Mouse (Mus musculus) erythroid progenitor cell, adult 5-6 weeks (primary cell): Measurements from ENCODE around the gene Pmpca. TPM values are rescaled to one million over a fixed set of nuclear protein-coding genes. Genes with fewer than 3 reads are reported as not detected.

Experiments used
- ATAC-seq: replicated peaks from 2 replicates; pipeline ENCODE4 v1.8.0; 2016; ENCODE audit warnings: moderate number of reproducible peaks, mild to moderate bottlenecking, moderate TSS enrichment, inconsistent platforms; ENCODE audit not compliant: poor library complexity, low FRiP score, severe bottlenecking
- total RNA-seq, 2 experiments: library from RNA; stranded (forward) in 1 of 2; stranded (reverse) in 1 of 2; fragments of 150-400 nt in 1 of 2; fragments of 186-747, 209-891 nt in 1 of 2; gene quantifications; 2 replicates each; pipeline versions ENCODE4 v1.2.3 to v1.2.4; 2015 to 2017; ENCODE audit warnings: low replicate concordance in 2 of 2

The Pmpca gene
- total RNA-seq (2015; ENCODE audit: low replicate concordance) (18.9 and 35.7 TPM in 2 replicates), total RNA-seq (2017; ENCODE audit: low replicate concordance) (28.9 and 34.4 TPM in 2 replicates)

- ATAC-seq, result peak; percentile 93
These were observed at the start of gene Pmpca, which contains the start of gene Entr1 for GRCm38 (mm10) chr2:26389154-26389690. TSS of gene Pmpca (plus strand) at chr2:26389339. TSS of gene Entr1 (minus strand) at chr2:26389316.

- no peak for ATAC-seq
These were observed 47.6 kb upstream of the Pmpca start for GRCm38 (mm10) chr2:26341510-26341981.

DNA sequence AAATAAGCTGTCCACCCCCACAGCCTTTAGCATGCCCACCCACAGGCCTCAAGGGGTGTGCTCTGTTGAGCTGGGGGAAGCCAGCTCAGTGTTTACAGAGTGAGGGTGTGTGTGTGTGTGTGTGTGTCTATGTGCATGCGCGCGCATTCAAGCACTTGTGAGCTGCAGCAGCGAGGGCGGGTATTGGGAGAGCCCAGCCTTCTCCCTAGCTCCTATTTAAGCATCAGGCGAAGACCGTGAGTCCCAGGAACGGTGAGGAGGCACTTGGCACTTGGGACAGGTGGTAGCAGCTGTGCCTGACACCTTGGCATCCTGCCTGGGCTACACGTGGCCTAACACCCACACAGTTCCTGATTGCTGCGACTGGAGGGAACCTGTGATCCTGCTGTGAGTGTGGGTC is 47.1 kb upstream of the Pmpca start:
- ATAC-seq, result no peak

- no peak for ATAC-seq
These were observed 46.3 kb upstream of the Pmpca start for GRCm38 (mm10) chr2:26342609-26343490.

GRCm38 (mm10) chr2:26348241-26348640 is 40.9 kb upstream of the Pmpca start:
- ATAC-seq, result no peak

DNA sequence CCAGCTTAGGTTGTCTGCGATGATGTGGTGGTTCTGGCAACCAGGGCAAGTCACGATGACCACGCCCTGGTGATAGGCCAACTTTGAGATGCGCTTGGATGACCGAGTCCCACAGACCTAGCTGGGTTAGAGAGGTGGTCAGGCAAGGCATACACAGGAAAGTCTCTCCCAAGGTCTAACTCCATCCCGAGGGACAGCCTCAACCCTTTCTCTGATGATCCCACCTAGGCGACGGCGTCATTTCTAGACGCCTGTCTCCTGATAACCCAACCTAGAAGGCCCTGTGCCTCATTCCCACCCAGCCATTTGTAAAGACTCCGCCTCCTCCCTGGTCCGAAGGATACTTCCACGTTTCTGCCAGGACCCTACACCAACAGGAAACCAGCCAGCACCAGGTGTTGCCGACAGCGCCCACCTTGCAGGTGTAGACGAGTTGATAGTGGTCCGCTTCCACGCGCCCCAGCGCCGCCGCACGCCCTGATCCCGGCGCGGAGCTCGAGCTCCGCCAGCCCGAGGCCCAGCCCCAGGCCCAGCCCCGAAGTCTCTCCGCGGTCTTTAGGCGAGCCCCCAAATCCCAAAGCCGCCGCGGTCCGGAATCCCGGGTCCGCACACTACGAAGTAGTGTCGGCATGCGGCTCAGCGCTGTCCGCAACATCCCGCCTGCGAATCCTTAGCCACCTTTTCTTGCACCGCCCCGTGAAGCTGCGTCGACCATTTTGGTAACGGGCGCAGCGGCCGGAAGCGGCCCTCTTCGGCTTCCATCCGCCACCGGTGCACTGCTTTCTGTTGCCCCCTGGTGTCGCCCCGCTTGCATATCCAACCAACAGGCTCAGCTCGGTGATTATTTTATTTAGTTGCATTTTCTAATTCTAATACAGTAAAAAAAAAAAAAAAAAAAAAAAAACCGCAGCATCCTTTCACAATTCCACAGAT is 37.5 kb upstream of the Pmpca start, which contains the start of gene Dnlz:
TSS of gene Dnlz (minus strand) at position 753 of the 933 bp plus-strand sequence.
- peak; percentile 93 for ATAC-seq

GRCm38 (mm10) chr2:26352291-26352910 is 36.7 kb upstream of the Pmpca start:
- peak; percentile 37 for ATAC-seq

- ATAC-seq, result no peak
These were observed 35.8 kb upstream of the Pmpca start for GRCm38 (mm10) chr2:26353066-26353980.

- no peak for ATAC-seq
These were observed 34.7 kb upstream of the Pmpca start for GRCm38 (mm10) chr2:26354401-26354800.

DNA sequence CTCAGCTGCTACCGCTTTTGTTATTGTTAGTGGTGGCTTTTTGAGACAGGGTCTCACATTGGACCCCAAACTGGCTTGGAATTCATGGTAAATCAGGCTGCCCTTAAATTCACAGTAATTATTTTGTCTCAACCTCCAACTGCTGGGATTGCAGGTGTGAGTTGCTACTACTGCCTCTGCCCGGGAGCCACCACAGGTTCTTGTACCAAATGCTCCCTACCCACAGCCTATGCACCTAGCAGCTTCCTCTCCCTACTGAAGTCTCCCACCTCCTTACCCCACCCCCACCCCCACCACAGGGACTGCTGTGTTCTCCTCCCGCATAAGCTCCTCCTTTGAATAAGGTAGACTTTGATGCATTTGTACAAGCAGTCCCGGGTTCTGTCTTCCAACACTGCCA is 32.9 kb upstream of the Pmpca start:
- ATAC-seq, result no peak

- ATAC-seq, result no peak
These were observed 32.5 kb upstream of the Pmpca start for GRCm38 (mm10) chr2:26356678-26357077.

- ATAC-seq, result no peak
These were observed 31.7 kb upstream of the Pmpca start for GRCm38 (mm10) chr2:26357484-26357883.

DNA sequence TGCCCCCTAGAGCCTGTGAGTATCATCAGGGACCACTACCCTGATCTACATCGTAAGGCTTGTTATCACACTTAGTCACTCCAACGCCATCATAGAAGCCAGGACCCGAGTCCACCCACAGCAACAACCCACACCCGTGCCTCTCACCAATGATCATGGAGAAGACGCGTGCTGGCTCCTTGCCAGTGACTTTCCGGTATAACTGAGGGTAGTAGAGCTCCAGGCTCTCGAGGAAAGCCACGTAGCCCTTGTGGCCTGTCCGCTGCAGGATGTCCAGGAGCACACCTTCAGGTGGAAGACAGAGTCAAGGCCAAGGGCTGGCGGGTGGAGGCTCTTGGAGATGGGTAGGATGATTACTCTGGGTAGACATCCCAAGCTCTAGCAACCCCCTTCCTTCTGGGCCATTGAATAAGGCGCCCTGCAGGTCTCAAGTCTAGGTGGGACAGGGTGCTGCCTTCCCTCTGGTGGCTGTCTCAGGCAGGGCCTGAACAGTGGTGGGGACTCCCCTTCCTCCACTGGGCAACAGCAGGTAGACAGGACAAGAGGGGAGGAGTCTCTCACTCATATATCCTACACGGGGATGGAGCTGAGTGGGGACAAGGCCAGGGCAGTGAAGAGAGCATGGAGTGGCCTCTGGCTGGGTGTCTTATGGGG is 30.3 kb upstream of the Pmpca start:
- ATAC-seq, result no peak

GRCm38 (mm10) chr2:26359983-26360382 is 29.2 kb upstream of the Pmpca start:
- ATAC-seq, result no peak

DNA sequence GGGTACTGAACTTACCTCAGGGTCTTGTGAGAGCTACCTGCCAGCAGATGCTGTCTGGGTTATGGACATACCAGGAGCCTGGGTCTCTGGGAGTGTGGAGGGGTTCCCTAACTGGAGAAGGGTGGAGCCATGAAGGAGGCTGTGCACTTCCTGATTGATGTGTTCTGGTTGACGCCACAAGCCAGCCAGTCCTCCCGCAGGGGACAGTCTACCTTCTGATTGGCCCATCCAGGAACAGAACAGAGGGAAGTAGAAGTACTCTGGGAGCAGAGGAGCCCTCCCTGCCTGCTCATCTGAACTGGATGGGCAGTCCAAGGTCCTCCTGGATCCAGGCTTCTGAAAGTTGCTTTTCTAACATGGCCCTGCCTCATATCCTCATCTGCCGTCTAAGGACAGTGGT is 28.4 kb upstream of the Pmpca start, which contains the start of gene Card9:
TSS of gene Card9 (minus strand) at position 147 of the 400 bp plus-strand sequence.
- no peak for ATAC-seq

DNA sequence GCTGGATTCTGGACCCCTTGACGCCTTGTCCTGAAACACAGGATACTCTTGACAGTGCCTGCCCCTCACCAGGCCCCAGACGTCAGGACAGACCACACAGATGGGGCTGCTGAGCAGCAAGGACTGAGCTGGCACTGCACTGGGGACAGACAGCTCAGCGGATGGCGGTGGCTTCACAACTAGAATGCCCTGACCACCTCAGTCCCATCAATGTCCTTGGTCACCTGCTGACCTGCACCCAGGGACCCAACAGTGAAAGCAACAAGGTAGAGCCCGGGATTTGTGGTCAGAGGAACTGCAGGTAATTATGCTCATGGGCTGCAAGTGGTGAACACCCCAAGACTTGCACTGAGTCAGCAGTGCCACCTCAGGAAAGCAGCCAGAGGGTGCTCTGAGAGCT is 26.1 kb upstream of the Pmpca start:
- ATAC-seq, result no peak

DNA sequence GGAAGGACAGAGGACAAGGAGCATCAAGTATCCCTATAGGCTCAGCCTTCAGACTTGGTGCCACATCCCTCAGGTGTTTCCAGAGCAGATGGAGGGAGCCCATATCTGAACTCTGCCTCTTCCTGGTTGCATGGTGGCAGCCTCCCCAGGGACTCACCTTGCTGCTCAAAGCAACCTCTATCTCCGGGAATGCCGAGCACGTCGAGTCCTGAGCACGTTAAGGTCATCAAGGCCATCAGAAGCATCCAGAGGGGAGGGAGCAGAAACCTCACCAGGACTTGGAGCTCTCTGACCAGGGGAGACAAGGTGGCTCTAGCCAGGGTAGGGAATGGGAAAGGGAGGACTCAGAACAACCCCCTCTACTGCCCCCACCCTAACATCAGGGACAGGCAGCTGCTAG is 25.7 kb upstream of the Pmpca start:
- ATAC-seq, result no peak
